In genomic region chr9:32292686-32293085, GRCm38 (mm10) we compare ENCODE assay signal across 8 mouse cellular contexts. TPM values are rescaled to one million over a fixed set of nuclear protein-coding genes. Genes with fewer than 3 reads are reported as not detected.
DNase-seq lines count a peak whose midpoint lies in the region; TF ChIP-seq lines count a peak whose summit lies in the region.

No protein-coding gene starts in this region.

- WGBS in liver, adult 2 months = 63% methylated on average over 5 of the region's 5 CpGs
- WGBS in heart, adult 2 months = 28% methylated on average over 5 of the region's 5 CpGs

- H3K36me3 ChIP-seq in liver, adult 2 months (ENCODE audit: control insufficient read depth, insufficient read depth, low read length) = no peaks in the 10 kb centered on the region
- H3K36me3 ChIP-seq in heart, adult 2 months (ENCODE audit: control insufficient read depth, insufficient read depth, low read length) = no peaks in the 10 kb centered on the region

- no peaks in the 10 kb centered on the region for H3K27me3 ChIP-seq in liver, adult 2 months (ENCODE audit: control insufficient read depth, insufficient read depth, low read length)
- no peaks in the 10 kb centered on the region for H3K27me3 ChIP-seq in heart, adult 2 months (ENCODE audit: control insufficient read depth, insufficient read depth, low read length)

- no peak overlapping the region for H3K9ac ChIP-seq in liver, adult 2 months (ENCODE audit: low read depth, low read length)
- H3K9ac ChIP-seq in heart, adult 2 months (ENCODE audit: low read depth, low read length) = no peak overlapping the region

- no peak overlapping the region for H3K4me3 ChIP-seq in liver, adult 2 months (ENCODE audit: insufficient read depth, low read depth, low read length)
- no peak overlapping the region for H3K4me3 ChIP-seq in heart, adult 2 months

- TF ChIP-seq CTCF in liver, adult 2 months (IDR thresholded peaks at IDR 0.05; ENCODE audit: low read depth, low read length) = no peak
- TF ChIP-seq CTCF in heart, adult 2 months (IDR thresholded peaks at IDR 0.05) = no peak

- peaks cover 2% of the 10 kb centered on the region; the same call in 1 of the 2 replicates for H3K4me1 ChIP-seq in liver, adult 2 months (ENCODE audit: control insufficient read depth, insufficient read depth, low read length)
- H3K4me1 ChIP-seq in heart, adult 2 months (ENCODE audit: control insufficient read depth, insufficient read depth, low read length) = peaks cover 4% of the 10 kb centered on the region

- peak; percentile 4 for DNase-seq in liver, adult 2 months (ENCODE audit: extremely low read depth, low read depth, low spot score)
- DNase-seq in liver = no peak
- peak; percentile 74 for DNase-seq in adrenal gland, postnatal 14 days
- DNase-seq in heart, adult 2 months = peak; percentile 34 to 37
- peak; percentile 14 to 17 for DNase-seq in kidney, postnatal 36 days
- no peak for DNase-seq in MN1 (ENCODE audit: low spot score)
- no peak for DNase-seq in right cerebral cortex, postnatal 36 days (ENCODE audit: low spot score in 2 of 2)
- DNase-seq in layer of hippocampus, adult 11-12 months (ENCODE audit: low spot score) = no peak

- no peak for TF ChIP-seq POLR2A in liver, adult 2 months (IDR thresholded peaks at IDR 0.05; ENCODE audit: extremely low read depth, insufficient read depth, low read length)
- TF ChIP-seq POLR2A in heart, adult 2 months (IDR thresholded peaks at IDR 0.05; ENCODE audit: insufficient read depth, low read depth, low read length) = no peak

- TF ChIP-seq EP300 in heart, adult 2 months (IDR thresholded peaks at IDR 0.05; ENCODE audit: insufficient read depth, low read depth, low read length) = no peak

- H3K79me2 ChIP-seq in liver, adult 2 months (ENCODE audit: control insufficient read depth, insufficient read depth, low read length) = no peaks in the 10 kb centered on the region
- no peaks in the 10 kb centered on the region for H3K79me2 ChIP-seq in heart, adult 2 months (replicated peaks; ENCODE audit: control insufficient read depth, insufficient read depth, low read length)

- no peak overlapping the region for H3K27ac ChIP-seq in liver, adult 2 months (replicated peaks; ENCODE audit: insufficient read depth, low read depth, low read length)
- H3K27ac ChIP-seq in heart, adult 2 months = no peak overlapping the region

- intact Hi-C loops in heart, adult 2 months (cut with DNase I) = no loop called here

RNA-seq across cellular contexts. Expression of gene Kcnj5, which starts 51.5 kb away (rescaled TPM):
- total RNA-seq in liver, adult 2 months (2014; rRNA removed) = under 0.01 and 0.07 TPM in 2 replicates
- 0.02 and 0.06 TPM in 2 replicates for polyA plus RNA-seq in liver, adult 2 months (2012; rRNA removed)
- 0.22 and 0.26 TPM in 2 replicates for total RNA-seq in adrenal gland, postnatal 14 days (2021)
- 10 to 100 TPM; 47.2 to 52.4 TPM for total RNA-seq in heart, adult 2 months (2021)
- 32.3 and 65.7 TPM in 2 replicates for polyA plus RNA-seq in heart, adult 2 months (2012; rRNA removed)

Comparison
In these comparisons a context has a peak if more than half of its experiments do, and no peak if none do; other contexts are left out.
1. DNase-seq: peak in liver, adult 2 months (single experiment), adrenal gland, postnatal 14 days (single experiment), heart, adult 2 months (2 of 2) and kidney, postnatal 36 days (2 of 2); none in liver (single experiment), MN1 (single experiment), right cerebral cortex, postnatal 36 days (0 of 2) and layer of hippocampus, adult 11-12 months (single experiment).
2. RNA of gene Kcnj5, which starts 51.5 kb away (total RNA-seq): 47.2 to 52.4 TPM in heart, adult 2 months; 0.22 to 0.26 TPM in adrenal gland, postnatal 14 days and under 0.01 to 0.07 TPM in liver, adult 2 months; every median in the first group is over 10 times any median in the second.